Mouse (Mus musculus): ENCODE measurements around the gene Stx18.

GRCm38 (mm10) chr5:37992346-37992745, 46.2 kb upstream of the Stx18 start:
- TF ChIP-seq CTCF (IDR thresholded peaks at IDR 0.05; ENCODE audit: low read depth) (no peak), EP300 (IDR thresholded peaks at IDR 0.05; ENCODE audit: low read depth) (no peak)
